Mouse (Mus musculus) bone marrow, adult 2 months (tissue): ENCODE results near the gene Gpc6.

Source experiments
- CTCF ChIP-seq: fragments of 200-500 bp; IDR thresholded peaks from 2 replicates; pipeline ENCODE4 v1.5.1; 2011; ENCODE audit warnings: low read length, control low read depth; ENCODE audit not compliant: control insufficient read depth, insufficient read depth
- POLR2A ChIP-seq: fragments of 200-500 bp; IDR thresholded peaks from 2 replicates; pipeline ENCODE4 v1.6.1; 2011; ENCODE audit warnings: low read depth, mild to moderate bottlenecking, control low read depth, low read length, borderline replicate concordance; ENCODE audit not compliant: control insufficient read depth

DNA sequence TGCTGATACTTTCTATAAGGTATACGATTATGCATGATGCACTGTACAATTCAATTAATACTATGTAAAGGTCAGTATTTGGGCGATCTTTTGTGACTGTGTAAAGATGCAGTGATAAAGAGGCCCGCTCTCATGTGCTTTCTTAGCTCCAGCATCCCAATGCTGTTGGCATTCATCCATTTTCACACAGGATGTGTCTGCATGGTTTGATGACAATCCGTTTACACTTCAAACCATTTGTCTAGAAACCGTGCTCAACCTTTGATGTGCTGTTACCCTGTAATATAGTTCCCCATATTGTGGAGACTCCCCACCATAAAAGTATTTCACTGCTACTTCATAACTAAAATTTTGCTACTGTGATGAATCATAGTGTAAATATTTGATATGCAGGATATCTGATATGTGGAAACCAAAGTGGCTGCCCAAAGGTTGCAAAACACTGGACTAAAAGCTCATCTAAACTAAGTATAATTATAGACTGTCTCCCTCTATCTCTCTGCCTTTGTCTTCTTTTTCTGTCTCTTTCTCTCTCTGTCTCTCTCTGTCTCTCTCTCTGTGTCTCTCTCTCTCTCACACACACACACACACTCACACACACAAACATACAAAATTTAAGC, 97.2 kb downstream of the Gpc6 start:
- TF ChIP-seq POLR2A (no peak), CTCF (no peak)
